Mouse (Mus musculus) erythroblast, embryonic 14.5 days (primary cell): ENCODE measurements around the gene Axin2.

ENCODE experiments used
- GATA1 ChIP-seq: IDR thresholded peaks from 2 replicates; pipeline ENCODE4 v1.6.1; 2012; ENCODE audit warnings: low read length, inconsistent platforms, mixed read lengths
- TAL1 ChIP-seq: IDR thresholded peaks from 3 replicates; pipeline ENCODE4 v1.6.1; 2012; ENCODE audit warnings: low read length, inconsistent platforms, mixed read lengths

GRCm38 (mm10) chr11:108926345-108927092, 6.4 kb downstream of the Axin2 start:
- no peak for TF ChIP-seq GATA1
- no peak for TF ChIP-seq TAL1
